Mouse (Mus musculus) cerebellum, postnatal 4 days (tissue): ENCODE data around the gene Gm10277.
A peak's percentile ranks its signal among the peaks of the same experiment; 100 is the strongest.
"Not testable (repeated sequence)": the region's sequence is repeated elsewhere in the genome, so short reads cannot be mapped to it uniquely, and the experiment has no call there.

ENCODE experiments used
- DNase-seq, 2 experiments: peaks; one replicate each; pipeline ENCODE4 v3.0.0; 2022; ENCODE audit warnings: low spot score in 2 of 2, mixed read lengths in 1 of 2

The Gm10277 gene

GRCm38 (mm10) chr11:77771879-77772713 is 15.5 kb downstream of the Gm10277 start:
- DNase-seq = no peak

- DNase-seq = no peak
Observed at GRCm38 (mm10) chr11:77770346-77770745, 17.2 kb downstream of the Gm10277 start.

GRCm38 (mm10) chr11:77769496-77769895 is 18.1 kb downstream of the Gm10277 start:
- DNase-seq = no peak

GRCm38 (mm10) chr11:77766351-77767001 is 21.1 kb downstream of the Gm10277 start:
- no peak for DNase-seq

GRCm38 (mm10) chr11:77765459-77765777 is 22.1 kb downstream of the Gm10277 start:
- no peak for DNase-seq

GRCm38 (mm10) chr11:77764694-77765458 is 22.7 kb downstream of the Gm10277 start:
- no peak for DNase-seq

GRCm38 (mm10) chr11:77763673-77764340 is 23.7 kb downstream of the Gm10277 start:
- peak in 1 of 2 experiments; percentile 57 for DNase-seq

- peak; percentile 87 to 96 for DNase-seq
Observed at GRCm38 (mm10) chr11:77762783-77763672, 24.5 kb downstream of the Gm10277 start, which contains the start of gene Myo18a. Myo18a (plus strand) TSS chr11:77763246.

- DNase-seq = no peak
Observed at GRCm38 (mm10) chr11:77760031-77760430, 27.5 kb downstream of the Gm10277 start.

- DNase-seq = no peak
Observed at GRCm38 (mm10) chr11:77753469-77753868, 34.1 kb downstream of the Gm10277 start.

- no peak for DNase-seq
Observed at GRCm38 (mm10) chr11:77752525-77752924, 35.0 kb downstream of the Gm10277 start.

GRCm38 (mm10) chr11:77748996-77749395 is 38.6 kb downstream of the Gm10277 start:
- peak in 1 of 2 experiments; percentile 29 for DNase-seq

- DNase-seq = not testable (repeated sequence)
Observed at GRCm38 (mm10) chr11:77747103-77747502, 40.4 kb downstream of the Gm10277 start.

GRCm38 (mm10) chr11:77746652-77747051 is 40.9 kb downstream of the Gm10277 start:
- DNase-seq = no peak

- DNase-seq = no peak
Observed at GRCm38 (mm10) chr11:77743966-77744365, 43.6 kb downstream of the Gm10277 start.

GRCm38 (mm10) chr11:77738555-77738954 is 49.0 kb downstream of the Gm10277 start:
- DNase-seq = no peak

- DNase-seq = peak; percentile 89 to 91
Observed at GRCm38 (mm10) chr11:77737289-77737688, 50.3 kb downstream of the Gm10277 start.
